Mouse (Mus musculus): ENCODE data around the gene Ly6g6f. TPM values are rescaled to one million over a fixed set of nuclear protein-coding genes. Genes with fewer than 3 reads are reported as not detected.

Gene Ly6g6f
- polyA plus RNA-seq, 1 experiment from 2014 or later: 0.65 TPM

DNA sequence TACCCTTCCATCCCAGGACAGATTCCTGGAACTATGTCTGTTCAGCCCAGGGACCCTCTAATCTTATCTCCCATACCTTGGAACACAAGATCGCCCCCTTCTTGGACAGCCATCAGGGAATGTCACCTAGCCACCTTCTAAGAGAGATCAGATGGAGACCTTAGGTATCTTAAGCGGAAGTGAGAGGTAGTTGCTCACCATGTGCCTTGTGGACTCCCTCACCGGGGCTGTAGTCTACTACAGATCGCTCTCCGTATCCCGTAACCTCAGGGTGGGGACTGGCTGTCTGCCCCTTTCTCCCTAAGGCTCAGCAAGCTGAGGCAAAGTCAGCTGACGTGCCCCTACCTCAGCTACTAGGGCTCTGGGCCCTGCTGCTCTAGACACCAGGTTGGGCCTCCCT is 18.7 kb upstream of the Ly6g6f start:
- Histone ChIP-seq H3K4me3 (no peak overlapping the region), H3K4me2 (replicated peaks) (no peak overlapping the region), H3K9me3 (no peaks in the 10 kb centered on the region), H3K27me3 (no peaks in the 10 kb centered on the region), H3K36me3 (peaks cover 47% of the 10 kb centered on the region), H3K27ac (no peak overlapping the region), H3K9ac (no peak overlapping the region), H3K4me1 (no peaks in the 10 kb centered on the region)
- no peak for ATAC-seq (ENCODE audit: insufficient number of reproducible peaks, insufficient read depth, low FRiP score, low TSS enrichment)
- WGBS: 85% methylated on average over 7 of the region's 7 CpGs

DNA sequence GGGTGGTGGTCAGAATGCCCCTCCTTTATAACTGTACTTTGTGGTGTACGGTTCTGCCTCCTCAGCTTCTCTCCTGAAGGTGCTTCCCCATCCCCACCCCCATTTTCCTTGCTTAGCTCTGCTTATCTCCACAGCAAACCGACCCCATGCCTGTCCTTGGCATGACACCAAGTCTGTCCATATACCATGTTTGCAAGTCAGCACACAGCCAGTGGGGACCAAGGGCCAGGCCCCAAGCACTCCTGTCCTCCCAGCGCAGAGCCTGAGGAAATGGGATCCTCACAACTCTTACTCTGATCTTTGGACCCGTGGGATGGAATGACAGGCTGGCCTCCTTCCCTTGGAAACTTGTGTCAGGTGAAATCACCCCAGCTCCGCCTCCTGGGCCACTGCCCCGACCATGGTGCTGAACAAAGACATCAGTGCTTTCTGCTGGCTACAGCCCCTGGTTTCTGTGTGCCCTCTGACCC is 17.8 kb upstream of the Ly6g6f start:
- no peaks in the 10 kb centered on the region for H3K27me3 ChIP-seq
- H3K4me2 ChIP-seq (replicated peaks): no peak overlapping the region
- H3K4me3 ChIP-seq: no peak overlapping the region
- no peaks in the 10 kb centered on the region for H3K4me1 ChIP-seq
- H3K9ac ChIP-seq: no peak overlapping the region
- ATAC-seq (ENCODE audit: insufficient number of reproducible peaks, insufficient read depth, low FRiP score, low TSS enrichment): no peak
- H3K9me3 ChIP-seq: no peaks in the 10 kb centered on the region
- WGBS: 66% methylated on average over 6 of the region's 6 CpGs
- H3K36me3 ChIP-seq: peaks cover 55% of the 10 kb centered on the region
- H3K27ac ChIP-seq: no peak overlapping the region

- no peak overlapping the region for H3K27ac ChIP-seq
- H3K9ac ChIP-seq: no peak overlapping the region
- peaks cover 62% of the 10 kb centered on the region for H3K36me3 ChIP-seq
- no peaks in the 10 kb centered on the region for H3K9me3 ChIP-seq
- no peaks in the 10 kb centered on the region for H3K4me1 ChIP-seq
- WGBS: 78% methylated on average over 6 of the region's 8 CpGs
- ATAC-seq (ENCODE audit: insufficient number of reproducible peaks, insufficient read depth, low FRiP score, low TSS enrichment): no peak
- H3K27me3 ChIP-seq: no peaks in the 10 kb centered on the region
- H3K4me2 ChIP-seq (replicated peaks): no peak overlapping the region
- H3K4me3 ChIP-seq: no peak overlapping the region
Measured at GRCm38 (mm10) chr17:35102299-35102698, 16.9 kb upstream of the Ly6g6f start.

GRCm38 (mm10) chr17:35101161-35101560 is 15.8 kb upstream of the Ly6g6f start:
- 86% methylated on average over 11 of the region's 11 CpGs for WGBS
- Histone ChIP-seq H3K9ac (no peak overlapping the region), H3K4me3 (no peak overlapping the region), H3K27me3 (no peaks in the 10 kb centered on the region), H3K36me3 (peaks cover 73% of the 10 kb centered on the region), H3K27ac (no peak overlapping the region), H3K4me1 (no peaks in the 10 kb centered on the region), H3K4me2 (replicated peaks) (no peak overlapping the region), H3K9me3 (no peaks in the 10 kb centered on the region)
- ATAC-seq (ENCODE audit: insufficient number of reproducible peaks, insufficient read depth, low FRiP score, low TSS enrichment): no peak

- Histone ChIP-seq H3K36me3 (peaks cover 80% of the 10 kb centered on the region), H3K27me3 (no peaks in the 10 kb centered on the region), H3K4me3 (no peak overlapping the region), H3K9ac (no peak overlapping the region), H3K4me1 (no peaks in the 10 kb centered on the region), H3K9me3 (no peaks in the 10 kb centered on the region), H3K4me2 (replicated peaks) (no peak overlapping the region), H3K27ac (no peak overlapping the region)
- 83% methylated on average over 10 of the region's 10 CpGs for WGBS
- ATAC-seq (ENCODE audit: insufficient number of reproducible peaks, insufficient read depth, low FRiP score, low TSS enrichment): no peak
Measured at GRCm38 (mm10) chr17:35100196-35100765, 14.9 kb upstream of the Ly6g6f start.

GRCm38 (mm10) chr17:35097164-35097655 is 11.8 kb upstream of the Ly6g6f start:
- no peak for ATAC-seq (ENCODE audit: insufficient number of reproducible peaks, insufficient read depth, low FRiP score, low TSS enrichment)
- Histone ChIP-seq H3K36me3 (peaks cover 91% of the 10 kb centered on the region), H3K9ac (no peak overlapping the region), H3K4me2 (replicated peaks) (no peak overlapping the region), H3K27me3 (no peaks in the 10 kb centered on the region), H3K4me1 (no peaks in the 10 kb centered on the region), H3K27ac (no peak overlapping the region), H3K9me3 (no peaks in the 10 kb centered on the region), H3K4me3 (no peak overlapping the region)
- WGBS: 82% methylated on average over 12 of the region's 12 CpGs

DNA sequence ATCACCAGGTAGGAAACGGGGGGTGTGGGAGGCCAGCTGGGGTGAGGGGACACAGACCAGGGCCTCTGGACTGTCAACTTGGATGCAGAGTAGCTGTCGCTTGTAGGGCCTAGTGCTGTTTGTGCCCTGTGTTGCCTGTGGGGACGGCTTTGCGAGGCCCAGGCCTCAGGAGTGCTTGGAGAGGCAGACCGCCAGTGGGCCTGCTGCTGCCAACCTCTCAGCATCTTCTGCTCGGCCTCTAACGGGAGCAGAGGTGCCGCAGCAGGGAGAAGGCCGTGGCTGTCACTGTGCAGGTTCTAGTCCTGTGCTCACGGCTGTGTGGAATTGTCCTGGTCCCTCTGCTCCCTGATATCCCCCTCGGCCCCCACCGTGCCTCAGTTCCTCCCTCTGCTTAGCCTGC is 11.2 kb upstream of the Ly6g6f start:
- no peak overlapping the region for H3K4me3 ChIP-seq
- 77% methylated on average over 12 of the region's 12 CpGs for WGBS

DNA sequence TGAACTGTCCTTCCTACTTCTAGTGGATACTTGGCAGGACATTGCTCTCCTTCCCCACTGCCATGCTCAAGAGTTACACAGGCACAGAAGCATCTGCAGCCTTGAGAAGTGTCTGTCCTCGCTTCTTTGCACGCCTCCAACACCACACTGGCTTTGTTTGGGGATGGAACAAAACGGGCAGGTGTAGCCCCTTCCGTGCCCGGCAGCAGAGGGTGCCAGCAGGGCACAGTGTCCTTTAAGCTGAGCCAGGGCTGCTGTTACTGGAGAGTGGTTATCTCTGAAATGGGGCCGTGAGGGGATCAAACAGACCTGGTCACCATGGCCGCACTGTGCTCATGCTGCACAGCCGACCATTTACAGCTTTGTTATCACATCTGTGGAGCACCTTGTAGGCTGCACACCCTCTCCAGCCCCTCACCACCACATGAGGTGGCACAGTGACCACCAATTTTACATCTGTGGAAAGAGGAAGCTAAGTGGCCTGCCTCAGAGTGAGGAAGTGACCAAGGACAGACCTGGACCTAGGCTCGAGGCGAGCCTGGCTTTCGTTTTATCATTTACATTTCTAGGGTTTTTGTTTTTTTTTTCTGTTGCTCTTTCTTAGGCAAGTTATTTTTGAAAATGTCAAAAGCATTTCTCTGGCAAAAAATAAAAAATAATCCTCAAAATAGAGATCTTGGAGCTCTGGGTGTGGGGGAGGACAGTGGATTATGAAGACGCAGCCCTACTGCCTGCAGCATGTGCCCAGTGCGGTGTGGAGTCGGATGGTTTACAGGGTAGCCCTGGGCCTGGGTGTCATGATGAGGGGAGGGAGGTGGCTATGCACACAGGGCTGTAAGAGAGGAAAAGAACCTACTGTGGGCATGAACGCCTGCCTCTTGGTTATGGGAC is 9.3 kb upstream of the Ly6g6f start:
- no peak overlapping the region for H3K4me3 ChIP-seq
- no peak for ATAC-seq (ENCODE audit: insufficient number of reproducible peaks, insufficient read depth, low FRiP score, low TSS enrichment)
- H3K4me2 ChIP-seq (replicated peaks): no peak overlapping the region
- no peaks in the 10 kb centered on the region for H3K9me3 ChIP-seq
- H3K27ac ChIP-seq: no peak overlapping the region
- H3K27me3 ChIP-seq: no peaks in the 10 kb centered on the region
- 94% methylated on average over 15 of the region's 15 CpGs for WGBS
- H3K9ac ChIP-seq: no peak overlapping the region
- peaks cover 11% of the 10 kb centered on the region for H3K4me1 ChIP-seq
- H3K36me3 ChIP-seq: peaks cover 75% of the 10 kb centered on the region

More for the DNA sequence above, 11.2 kb upstream of the Ly6g6f start:
- Histone ChIP-seq H3K4me2 (replicated peaks) (no peak overlapping the region), H3K36me3 (peaks cover 90% of the 10 kb centered on the region), H3K27ac (no peak overlapping the region), H3K4me1 (no peaks in the 10 kb centered on the region), H3K9ac (no peak overlapping the region), H3K9me3 (no peaks in the 10 kb centered on the region), H3K27me3 (no peaks in the 10 kb centered on the region)
- no peak for ATAC-seq (ENCODE audit: insufficient number of reproducible peaks, insufficient read depth, low FRiP score, low TSS enrichment)

GRCm38 (mm10) chr17:35092403-35093198 is 7.2 kb upstream of the Ly6g6f start:
- Histone ChIP-seq H3K9ac (no peak overlapping the region), H3K4me1 (peaks cover 11% of the 10 kb centered on the region), H3K9me3 (no peaks in the 10 kb centered on the region), H3K27ac (no peak overlapping the region), H3K36me3 (peaks cover 57% of the 10 kb centered on the region), H3K4me3 (no peak overlapping the region), H3K4me2 (replicated peaks) (no peak overlapping the region), H3K27me3 (no peaks in the 10 kb centered on the region)
- WGBS: 87% methylated on average over 14 of the region's 14 CpGs
- no peak for ATAC-seq (ENCODE audit: insufficient number of reproducible peaks, insufficient read depth, low FRiP score, low TSS enrichment)

DNA sequence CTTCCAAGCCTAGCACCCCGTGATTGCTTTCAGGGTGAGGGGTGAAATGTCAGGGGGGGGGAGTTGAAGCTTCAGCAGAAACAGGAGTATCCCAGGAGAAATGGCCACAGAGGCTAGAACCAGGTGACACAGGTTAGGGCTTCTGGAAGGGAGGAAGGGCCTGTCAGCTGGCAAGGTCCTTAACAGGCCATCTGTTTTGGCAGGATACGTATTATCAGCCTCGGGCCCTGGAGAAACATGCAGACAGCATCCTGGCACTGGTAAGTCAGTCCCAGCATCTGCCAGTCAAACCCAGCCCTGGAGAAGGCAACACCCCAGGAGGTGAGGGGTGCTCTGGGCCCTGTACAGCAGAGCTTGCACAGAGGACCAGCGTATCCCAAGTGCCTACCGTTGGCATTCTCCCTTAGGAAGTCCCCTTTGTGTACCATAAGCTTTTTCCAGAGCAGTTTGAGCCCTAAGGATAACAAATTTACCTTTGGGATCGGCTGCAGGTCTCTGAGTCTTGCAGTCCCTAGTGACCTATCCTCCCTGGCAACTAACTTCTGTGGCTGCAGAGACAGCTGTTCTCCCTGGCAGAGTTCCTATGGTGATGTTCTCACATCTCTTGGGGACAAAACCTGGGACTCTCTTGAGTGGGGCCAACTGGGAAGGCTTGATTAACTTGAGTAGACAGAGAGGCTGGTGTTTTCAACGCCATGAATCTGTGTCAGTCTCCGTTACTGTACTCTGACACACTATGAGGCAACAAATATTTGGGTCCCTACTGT is 4.9 kb upstream of the Ly6g6f start:
- Histone ChIP-seq H3K4me3 (peak overlapping the region; percentile 49), H3K4me1 (peaks cover 11% of the 10 kb centered on the region), H3K4me2 (replicated peaks) (peak overlapping the region; percentile 50), H3K9ac (peak overlapping the region; percentile 70), H3K27me3 (no peaks in the 10 kb centered on the region), H3K27ac (no peak overlapping the region), H3K9me3 (no peaks in the 10 kb centered on the region), H3K36me3 (peaks cover 37% of the 10 kb centered on the region)
- ATAC-seq (ENCODE audit: insufficient number of reproducible peaks, insufficient read depth, low FRiP score, low TSS enrichment): no peak
- 67% methylated on average over 8 of the region's 8 CpGs for WGBS

Data from embryonic facial prominence, embryonic 12.5 days (tissue).